Mouse (Mus musculus) kidney, postnatal 4 days (tissue): ENCODE measurements at regions not wholly inside any gene's neighbourhood (a gene's known extent, or its start where the extent isn't known, plus 50 kb on each side); places are given as distances from the start of the nearest gene placed in this dataset.
A peak's percentile ranks its signal among the peaks of the same experiment; 100 is the strongest.

ENCODE experiments used
- DNase-seq, 2 experiments: peaks; one replicate each; pipeline ENCODE4 v3.0.0; 2021; ENCODE audit warnings: mixed read lengths in 2 of 2

GRCm38 (mm10) chr2:159557567-159557966, 763.0 kb downstream of the Dhx35 start:
- no peak for DNase-seq

GRCm38 (mm10) chr2:159565255-159565654, 768.7 kb downstream of the Gm826 start:
- no peak for DNase-seq

GRCm38 (mm10) chr2:159565921-159566320, 768.0 kb downstream of the Gm826 start:
- DNase-seq: no peak

- DNase-seq: peak; percentile 25 to 37
These were observed 767.5 kb downstream of the Gm826 start for GRCm38 (mm10) chr2:159566461-159566860.

GRCm38 (mm10) chr2:159568391-159568790, 765.6 kb downstream of the Gm826 start:
- DNase-seq: no peak

GRCm38 (mm10) chr2:159571862-159572261, 762.1 kb downstream of the Gm826 start:
- no peak for DNase-seq

GRCm38 (mm10) chr2:159575271-159575670, 758.7 kb downstream of the Gm826 start:
- no peak for DNase-seq

DNA sequence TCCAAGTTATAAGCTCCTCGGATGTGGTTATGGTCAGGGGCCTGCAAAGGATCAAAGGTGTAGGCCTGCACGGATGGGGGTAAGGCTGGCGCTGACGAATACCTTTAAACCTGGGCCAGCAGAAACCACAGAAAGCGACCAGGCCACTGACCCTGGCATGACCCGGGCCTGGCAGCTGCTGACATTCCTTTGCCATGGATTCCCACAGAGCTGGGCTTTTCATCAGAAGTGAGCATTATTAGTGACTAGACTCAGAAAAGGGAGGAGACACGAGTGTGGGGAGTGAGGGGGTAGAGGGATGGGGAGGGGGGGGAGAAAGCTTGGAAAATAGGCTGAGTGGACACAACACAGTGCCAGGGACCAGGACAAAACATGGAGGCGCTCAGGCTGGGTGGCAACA, 750.9 kb downstream of the Gm826 start:
- DNase-seq: peak in 1 of 2 experiments; percentile 21

- no peak for DNase-seq
These were observed 749.3 kb downstream of the Gm826 start for GRCm38 (mm10) chr2:159584641-159585040.

DNA sequence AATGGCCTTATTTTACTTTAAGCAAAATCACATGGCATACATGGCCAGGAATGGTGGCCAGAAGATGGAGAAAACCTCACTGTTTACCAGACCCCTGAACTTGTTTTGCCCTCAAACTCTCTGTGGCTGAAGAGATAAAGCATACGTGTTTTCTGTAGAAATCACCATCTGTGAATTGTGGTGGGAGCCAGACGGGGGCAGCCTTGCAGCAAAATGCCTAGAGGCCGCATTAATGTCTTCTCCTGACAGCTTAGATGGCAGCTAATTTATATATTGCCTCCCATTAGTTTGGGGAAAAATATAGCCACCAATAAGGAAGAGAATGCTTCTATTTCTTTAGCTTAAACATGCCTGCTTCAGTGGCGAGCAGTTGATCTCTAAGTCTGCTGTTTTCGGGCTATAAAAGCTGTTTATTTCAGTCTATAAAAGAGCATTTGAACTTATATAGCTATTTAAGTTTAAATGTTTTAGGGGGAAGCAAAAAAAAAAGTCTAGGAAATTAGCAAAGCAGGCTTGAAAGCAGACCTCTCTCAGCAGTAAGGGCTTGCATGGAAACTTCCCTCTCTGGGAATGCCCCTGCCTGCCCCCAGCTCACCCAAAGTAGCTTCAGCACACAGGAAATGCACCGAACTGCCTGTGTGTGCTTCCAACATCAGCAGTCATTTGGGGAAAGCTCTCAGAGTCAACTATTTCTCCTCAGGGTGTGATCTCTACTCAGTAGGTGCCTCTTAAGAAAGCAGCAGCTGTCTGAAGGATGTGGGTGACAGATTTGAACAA, 747.1 kb downstream of the Gm826 start:
- peak; percentile 64 to 70 for DNase-seq

GRCm38 (mm10) chr2:159591396-159592124, 742.4 kb downstream of the Gm826 start:
- no peak for DNase-seq

- DNase-seq: no peak
These were observed 741.1 kb downstream of the Gm826 start for GRCm38 (mm10) chr2:159592841-159593240.

DNA sequence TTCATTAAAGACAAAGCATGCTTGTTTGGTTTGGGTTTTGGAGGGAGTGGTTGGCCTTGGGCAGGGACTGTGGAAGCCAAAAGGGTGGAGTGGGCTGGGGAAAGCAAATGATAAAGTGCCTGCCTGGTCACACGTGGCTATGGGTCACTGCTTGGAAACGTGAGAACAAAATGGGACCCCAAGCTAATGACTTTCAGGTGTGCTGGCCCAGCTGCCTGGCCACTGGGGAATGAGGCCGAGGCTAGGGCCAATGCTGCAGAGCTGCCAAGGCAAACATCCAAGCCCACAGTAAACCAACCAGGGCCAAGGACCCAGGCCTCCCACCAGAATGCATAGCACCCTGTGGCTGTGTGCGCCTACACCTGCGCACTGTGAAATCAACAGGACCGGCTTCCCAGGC, 737.7 kb downstream of the Gm826 start:
- no peak for DNase-seq

- no peak for DNase-seq
These were observed 735.9 kb downstream of the Gm826 start for GRCm38 (mm10) chr2:159598080-159598479.

DNA sequence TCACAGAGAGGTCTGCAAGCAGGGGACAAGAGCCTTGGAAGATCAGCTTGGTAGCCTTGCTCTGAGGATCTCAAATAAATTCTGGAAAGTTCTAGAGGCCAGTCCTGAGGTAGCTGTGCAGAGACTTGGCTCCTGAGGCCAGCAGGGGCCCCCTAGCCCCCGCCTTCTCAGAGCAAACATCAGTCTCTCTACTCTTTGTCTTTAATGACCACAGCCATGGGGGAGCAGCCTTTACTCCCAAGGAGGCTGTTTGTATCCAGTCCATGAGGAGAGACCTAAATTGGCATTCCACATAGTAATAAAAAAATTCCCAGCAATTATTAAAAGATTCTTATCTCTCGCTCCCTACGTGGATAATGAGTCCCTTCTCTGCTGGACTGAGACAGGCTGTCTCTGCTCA, 726.8 kb downstream of the Gm826 start:
- DNase-seq: peak; percentile 31 to 57

DNA sequence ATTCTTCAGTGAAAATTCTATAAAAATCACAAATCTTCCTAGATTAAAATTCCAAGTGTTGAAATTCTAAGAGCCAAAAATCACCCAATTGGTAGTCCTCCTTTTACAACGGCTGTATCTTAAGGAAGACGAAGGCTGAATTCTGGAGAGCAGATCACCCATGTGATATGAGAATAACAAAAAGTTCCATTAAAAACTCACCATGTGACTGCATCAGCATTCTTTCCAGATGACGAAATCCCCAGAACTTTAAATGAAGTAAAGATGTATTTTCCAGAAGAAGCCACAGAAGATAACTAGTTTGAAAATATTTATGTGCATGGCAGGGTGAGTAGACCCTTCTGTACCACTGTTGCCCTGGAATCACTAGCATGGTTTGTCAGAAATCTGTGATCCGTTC, 723.5 kb downstream of the Gm826 start:
- no peak for DNase-seq

- DNase-seq: peak; percentile 14 to 45
These were observed 717.3 kb downstream of the Gm826 start for GRCm38 (mm10) chr2:159616685-159617084.

DNA sequence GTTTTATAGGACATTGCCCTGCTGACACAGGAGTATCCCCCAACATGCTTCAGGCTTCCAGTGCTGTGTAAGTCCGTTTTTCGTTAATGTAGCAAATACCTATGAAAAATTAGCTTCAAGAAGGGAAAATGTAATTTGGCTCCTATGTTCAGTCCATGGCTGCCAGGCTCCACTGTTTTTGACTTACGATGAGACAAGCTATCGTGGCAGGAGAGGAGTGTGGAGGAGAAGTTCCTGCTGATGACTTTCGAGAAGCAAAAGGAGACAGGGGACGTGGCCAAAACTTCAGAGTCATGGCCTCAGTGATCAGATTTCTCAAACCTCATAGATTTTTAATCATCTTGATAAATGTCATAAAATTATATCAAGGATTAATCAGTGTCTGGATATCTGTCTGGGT, 712.7 kb downstream of the Gm826 start:
- no peak for DNase-seq

- peak; percentile 4 to 15 for DNase-seq
These were observed 711.8 kb downstream of the Gm826 start for GRCm38 (mm10) chr2:159622141-159622669.

DNA sequence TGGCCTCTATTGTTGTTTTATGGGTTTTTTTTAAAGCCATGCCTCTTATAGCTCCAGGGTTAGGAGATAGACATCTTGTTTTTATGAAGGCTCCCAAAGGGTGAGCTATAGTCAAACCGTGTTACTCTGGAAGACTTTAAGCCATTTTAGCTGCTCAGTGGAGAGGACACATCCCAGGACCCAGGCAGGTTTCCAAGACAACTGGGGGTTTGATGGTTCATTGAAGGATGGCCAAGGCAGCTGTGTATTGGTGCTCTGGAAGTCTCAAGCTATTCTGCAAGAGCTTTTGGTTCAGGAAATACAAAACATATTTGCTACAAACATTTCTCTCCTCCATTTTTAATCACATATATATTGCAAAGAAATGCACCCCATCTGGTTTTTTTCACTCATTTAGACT, 708.7 kb downstream of the Gm826 start:
- DNase-seq: no peak

DNA sequence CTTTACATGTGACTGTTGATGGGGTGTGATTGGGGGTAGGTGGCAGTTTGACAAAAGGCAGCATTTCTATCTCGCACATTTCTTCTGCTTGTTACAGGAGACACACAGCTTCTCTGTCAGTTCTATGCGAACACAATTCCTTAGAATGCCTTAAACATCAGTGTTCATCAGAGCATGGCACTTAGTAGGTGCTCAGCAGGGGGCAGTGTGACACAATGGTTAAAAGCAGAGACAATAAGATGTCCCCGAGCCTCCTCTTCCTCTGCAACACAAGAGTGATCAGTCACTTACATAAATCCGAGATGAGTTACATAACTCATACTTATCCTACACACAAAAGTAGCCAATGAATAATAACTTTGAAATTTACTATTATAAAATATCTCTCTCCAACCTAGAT, 688.1 kb downstream of the Gm826 start:
- DNase-seq: peak; percentile 74 to 75

DNA sequence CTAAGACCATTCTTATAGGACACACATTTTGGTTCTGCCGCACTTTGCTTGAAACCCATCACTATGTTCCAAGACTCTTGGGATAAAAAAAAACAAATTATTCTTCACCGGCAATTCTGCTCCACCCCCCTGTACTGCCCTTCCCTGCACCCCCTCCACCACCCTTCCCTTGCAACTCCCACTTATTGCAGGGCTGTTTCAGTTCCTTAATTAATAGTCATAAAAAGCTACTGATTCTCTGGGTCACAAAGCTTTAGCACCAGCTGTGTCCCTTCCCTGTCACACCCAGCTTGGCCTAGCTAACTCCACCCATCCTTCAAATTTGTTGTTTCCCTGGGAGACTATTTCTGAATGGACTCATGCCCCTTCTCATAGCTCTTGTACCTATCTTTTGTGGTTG, 687.4 kb downstream of the Gm826 start:
- DNase-seq: peak; percentile 49 to 53

- DNase-seq: no peak
These were observed 681.7 kb downstream of the Gm826 start for GRCm38 (mm10) chr2:159652243-159652642.

DNA sequence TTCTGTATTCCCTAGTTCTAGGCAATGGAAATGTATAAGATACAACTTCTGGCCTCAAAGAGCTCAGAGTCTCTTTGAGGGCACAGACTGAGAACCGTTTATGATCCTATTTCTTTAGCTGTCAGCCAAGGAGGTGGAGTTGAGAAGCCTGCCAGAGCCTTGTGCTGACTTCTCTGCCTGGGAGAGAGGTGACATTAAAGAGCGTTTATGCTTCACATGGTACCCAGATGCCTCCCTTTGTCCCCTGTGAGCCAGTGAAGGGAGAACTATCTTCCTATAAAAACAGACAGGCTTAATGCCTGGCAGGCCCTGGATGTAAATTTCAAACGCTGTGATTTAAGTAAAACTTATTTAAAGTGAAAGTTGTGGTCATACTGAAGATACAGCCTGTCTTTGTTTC, 657.1 kb downstream of the Gm826 start:
- DNase-seq: peak in 1 of 2 experiments; percentile 1
